Mouse (Mus musculus): Measurements from ENCODE around the gene Anxa6. TPM values are rescaled to one million over a fixed set of nuclear protein-coding genes. Genes with fewer than 3 reads are reported as not detected.

Gene Anxa6
- polyA plus RNA-seq, 1 experiment from 2014 or later, result 36.5 TPM

- H3K4me1 ChIP-seq (replicated peaks), result peaks cover 29% of the 10 kb centered on the region
- no peak overlapping the region for H3K4me3 ChIP-seq (replicated peaks)
- 80% methylated on average over 2 of the region's 2 CpGs for WGBS
- H3K27ac ChIP-seq, result no peak overlapping the region
- H3K36me3 ChIP-seq, result no peaks in the 10 kb centered on the region
- no peak overlapping the region for H3K9ac ChIP-seq (replicated peaks)
- H3K9me3 ChIP-seq, result no peaks in the 10 kb centered on the region
- H3K4me2 ChIP-seq (replicated peaks), result no peak overlapping the region
- no peaks in the 10 kb centered on the region for H3K27me3 ChIP-seq
- no peak for ATAC-seq
Observed at GRCm38 (mm10) chr11:55027204-55027855, 5.9 kb downstream of the Anxa6 start.

- no peak overlapping the region for H3K4me2 ChIP-seq (replicated peaks)
- H3K4me3 ChIP-seq (replicated peaks), result no peak overlapping the region
- H3K9me3 ChIP-seq, result no peaks in the 10 kb centered on the region
- H3K9ac ChIP-seq (replicated peaks), result no peak overlapping the region
- H3K36me3 ChIP-seq, result no peaks in the 10 kb centered on the region
- H3K27me3 ChIP-seq, result no peaks in the 10 kb centered on the region
- H3K4me1 ChIP-seq (replicated peaks), result peaks cover 31% of the 10 kb centered on the region
- WGBS, result 88% methylated on average over 4 of the region's 4 CpGs
- no peak overlapping the region for H3K27ac ChIP-seq
- ATAC-seq, result no peak
Observed at GRCm38 (mm10) chr11:55025896-55026295, 7.3 kb downstream of the Anxa6 start.

- H3K27ac ChIP-seq, result peak overlapping the region; percentile 83
- H3K27me3 ChIP-seq, result no peaks in the 10 kb centered on the region
- no peak overlapping the region for H3K4me2 ChIP-seq (replicated peaks)
- H3K4me1 ChIP-seq (replicated peaks), result peaks cover 31% of the 10 kb centered on the region
- H3K36me3 ChIP-seq, result no peaks in the 10 kb centered on the region
- 82% methylated on average over 3 of the region's 3 CpGs for WGBS
- no peak overlapping the region for H3K9ac ChIP-seq (replicated peaks)
- H3K4me3 ChIP-seq (replicated peaks), result no peak overlapping the region
- peak; percentile 35 for ATAC-seq
- H3K9me3 ChIP-seq, result no peaks in the 10 kb centered on the region
Observed at GRCm38 (mm10) chr11:55023583-55023982, 9.7 kb downstream of the Anxa6 start.

- no peaks in the 10 kb centered on the region for H3K36me3 ChIP-seq
- H3K4me2 ChIP-seq (replicated peaks), result peak overlapping the region; percentile 2
- peak overlapping the region; percentile 83 for H3K27ac ChIP-seq
- H3K9me3 ChIP-seq, result no peaks in the 10 kb centered on the region
- H3K4me1 ChIP-seq (replicated peaks), result peaks cover 31% of the 10 kb centered on the region
- WGBS, result 10% methylated on average over 10 of the region's 10 CpGs
- no peaks in the 10 kb centered on the region for H3K27me3 ChIP-seq
- ATAC-seq, result peak; percentile 86
- no peak overlapping the region for H3K9ac ChIP-seq (replicated peaks)
- H3K4me3 ChIP-seq (replicated peaks), result no peak overlapping the region
Observed at GRCm38 (mm10) chr11:55023049-55023564, 10.1 kb downstream of the Anxa6 start.

GRCm38 (mm10) chr11:55022508-55022907, 10.7 kb downstream of the Anxa6 start:
- H3K4me1 ChIP-seq (replicated peaks), result peaks cover 31% of the 10 kb centered on the region
- no peaks in the 10 kb centered on the region for H3K27me3 ChIP-seq
- no peaks in the 10 kb centered on the region for H3K9me3 ChIP-seq
- H3K9ac ChIP-seq (replicated peaks), result no peak overlapping the region
- peak overlapping the region; percentile 83 for H3K27ac ChIP-seq
- WGBS, result 63% methylated on average over 5 of the region's 5 CpGs
- no peak overlapping the region for H3K4me3 ChIP-seq (replicated peaks)
- H3K4me2 ChIP-seq (replicated peaks), result 0 out of 2 replicates have a peak overlapping the region, but pooled peaks have one; percentile 2
- no peak for ATAC-seq
- H3K36me3 ChIP-seq, result no peaks in the 10 kb centered on the region

GRCm38 (mm10) chr11:55021859-55022258, 11.4 kb downstream of the Anxa6 start:
- H3K4me2 ChIP-seq (replicated peaks), result no peak overlapping the region
- no peaks in the 10 kb centered on the region for H3K36me3 ChIP-seq
- no peak for ATAC-seq
- no peaks in the 10 kb centered on the region for H3K9me3 ChIP-seq
- H3K9ac ChIP-seq (replicated peaks), result no peak overlapping the region
- no peak overlapping the region for H3K27ac ChIP-seq
- no peaks in the 10 kb centered on the region for H3K27me3 ChIP-seq
- H3K4me3 ChIP-seq (replicated peaks), result no peak overlapping the region
- H3K4me1 ChIP-seq (replicated peaks), result peaks cover 31% of the 10 kb centered on the region
- 74% methylated on average over 6 of the region's 6 CpGs for WGBS

- no peak overlapping the region for H3K4me2 ChIP-seq (replicated peaks)
- ATAC-seq, result no peak
- no peaks in the 10 kb centered on the region for H3K36me3 ChIP-seq
- no peak overlapping the region for H3K27ac ChIP-seq
- peaks cover 31% of the 10 kb centered on the region for H3K4me1 ChIP-seq (replicated peaks)
- H3K4me3 ChIP-seq (replicated peaks), result no peak overlapping the region
- no peaks in the 10 kb centered on the region for H3K9me3 ChIP-seq
- H3K9ac ChIP-seq (replicated peaks), result no peak overlapping the region
- H3K27me3 ChIP-seq, result no peaks in the 10 kb centered on the region
Observed at GRCm38 (mm10) chr11:55021458-55021857, 11.8 kb downstream of the Anxa6 start.

- 94% methylated on average over 2 of the region's 2 CpGs for WGBS
- peaks cover 42% of the 10 kb centered on the region for H3K4me1 ChIP-seq (replicated peaks)
- no peak for ATAC-seq
Observed at GRCm38 (mm10) chr11:55019711-55020110, 13.5 kb downstream of the Anxa6 start.

GRCm38 (mm10) chr11:55018034-55018433, 15.2 kb downstream of the Anxa6 start:
- Histone ChIP-seq H3K4me3 (replicated peaks) (no peak overlapping the region), H3K27me3 (no peaks in the 10 kb centered on the region), H3K4me2 (replicated peaks) (no peak overlapping the region), H3K4me1 (replicated peaks) (peaks cover 27% of the 10 kb centered on the region), H3K27ac (no peak overlapping the region), H3K36me3 (no peaks in the 10 kb centered on the region), H3K9ac (replicated peaks) (no peak overlapping the region), H3K9me3 (no peaks in the 10 kb centered on the region)
- no peak for ATAC-seq
- WGBS, result 82% methylated on average over 6 of the region's 6 CpGs

More at GRCm38 (mm10) chr11:55019711-55020110, 13.5 kb downstream of the Anxa6 start:
- H3K27me3 ChIP-seq, result no peaks in the 10 kb centered on the region
- no peaks in the 10 kb centered on the region for H3K9me3 ChIP-seq
- no peak overlapping the region for H3K27ac ChIP-seq
- no peaks in the 10 kb centered on the region for H3K36me3 ChIP-seq
- no peak overlapping the region for H3K9ac ChIP-seq (replicated peaks)
- H3K4me2 ChIP-seq (replicated peaks), result no peak overlapping the region
- no peak overlapping the region for H3K4me3 ChIP-seq (replicated peaks)

- no peak overlapping the region for H3K9ac ChIP-seq (replicated peaks)
- H3K4me2 ChIP-seq (replicated peaks), result no peak overlapping the region
- no peak overlapping the region for H3K27ac ChIP-seq
- 74% methylated on average over 2 of the region's 2 CpGs for WGBS
- H3K4me3 ChIP-seq (replicated peaks), result no peak overlapping the region
- ATAC-seq, result no peak
- no peaks in the 10 kb centered on the region for H3K9me3 ChIP-seq
- H3K4me1 ChIP-seq (replicated peaks), result peaks cover 18% of the 10 kb centered on the region
- H3K27me3 ChIP-seq, result no peaks in the 10 kb centered on the region
- no peaks in the 10 kb centered on the region for H3K36me3 ChIP-seq
Observed at GRCm38 (mm10) chr11:55017201-55017600, 16.0 kb downstream of the Anxa6 start.

- Histone ChIP-seq H3K4me1 (replicated peaks) (peaks cover 14% of the 10 kb centered on the region; the same call in 1 of the 2 replicates), H3K27ac (no peak overlapping the region), H3K9ac (replicated peaks) (no peak overlapping the region), H3K4me3 (replicated peaks) (no peak overlapping the region), H3K36me3 (no peaks in the 10 kb centered on the region), H3K9me3 (no peaks in the 10 kb centered on the region), H3K4me2 (replicated peaks) (no peak overlapping the region), H3K27me3 (no peaks in the 10 kb centered on the region)
- 50% methylated on average over 1 of the region's 1 CpGs for WGBS
- ATAC-seq, result no peak
Observed at GRCm38 (mm10) chr11:55016758-55017157, 16.5 kb downstream of the Anxa6 start.

GRCm38 (mm10) chr11:55015831-55016241, 17.4 kb downstream of the Anxa6 start:
- Histone ChIP-seq H3K9me3 (no peaks in the 10 kb centered on the region), H3K36me3 (no peaks in the 10 kb centered on the region), H3K4me2 (replicated peaks) (no peak overlapping the region), H3K9ac (replicated peaks) (no peak overlapping the region), H3K27me3 (no peaks in the 10 kb centered on the region), H3K27ac (0 out of 2 replicates have a peak overlapping the region, but pooled peaks have one; percentile 3), H3K4me3 (replicated peaks) (no peak overlapping the region), H3K4me1 (replicated peaks) (peaks cover 11% of the 10 kb centered on the region; the same call in 1 of the 2 replicates)
- 72% methylated on average over 9 of the region's 9 CpGs for WGBS
- 0 out of 2 replicates have a peak, but pooled peaks have one; percentile 58 for ATAC-seq
